Mouse (Mus musculus) midbrain, embryonic 11.5 days (tissue): ENCODE results near the gene Ppp3cb. TPM values are rescaled to one million over a fixed set of nuclear protein-coding genes. Genes with fewer than 3 reads are reported as not detected.

Experiments used
- ATAC-seq: fragments of 200-750 bp; cut with Nextera tagmentation; 2 replicates; pipeline ENCODE4 v1.8.0; 2017; ENCODE audit warnings: moderate TSS enrichment, moderate library complexity; ENCODE audit not compliant: low FRiP score
- DNase-seq: peaks from one replicate; pipeline ENCODE4 v3.0.0; 2015; ENCODE audit warnings: low spot score; ENCODE audit errors: missing footprints
- H3K27ac ChIP-seq: fragments of 300-500 bp; sonication (generic); 2 replicates; pipeline ENCODE4 v1.5.1; 2014; ENCODE audit warnings: low read depth, low read length
- H3K27me3 ChIP-seq: fragments of 300-500 bp; sonication (generic); 2 replicates; pipeline ENCODE4 v1.6.1; 2014; ENCODE audit warnings: mild to moderate bottlenecking, low read length, moderate library complexity, mixed read lengths; ENCODE audit not compliant: control insufficient read depth, insufficient read depth
- H3K36me3 ChIP-seq: fragments of 300-500 bp; sonication (generic); 2 replicates; pipeline ENCODE4 v1.6.1; 2014; ENCODE audit warnings: mild to moderate bottlenecking, low read length, moderate library complexity, mixed read lengths; ENCODE audit not compliant: control insufficient read depth, insufficient read depth
- H3K4me1 ChIP-seq: fragments of 300-500 bp; sonication (generic); 2 replicates; pipeline ENCODE4 v1.6.1; 2014; ENCODE audit warnings: low read length; ENCODE audit not compliant: control insufficient read depth, insufficient read depth
- H3K4me2 ChIP-seq: fragments of 300-500 bp; sonication (generic); 2 replicates; pipeline ENCODE4 v1.6.1; 2014; ENCODE audit warnings: mild to moderate bottlenecking, moderate library complexity
- H3K4me3 ChIP-seq: fragments of 300-500 bp; sonication (generic); 2 replicates; pipeline ENCODE4 v1.5.1; 2014; ENCODE audit warnings: low read depth, low read length
- H3K9ac ChIP-seq: fragments of 300-500 bp; sonication (generic); 2 replicates; pipeline ENCODE4 v1.6.1; 2014; ENCODE audit warnings: low read length
- H3K9me3 ChIP-seq: fragments of 300-500 bp; sonication (generic); 2 replicates; pipeline ENCODE4 v1.6.1; 2016; ENCODE audit warnings: low read length; ENCODE audit not compliant: control insufficient read depth
- WGBS: fragments of 180-500 bp; shearing (Covaris S2); extraction: QIAGEN DNeasy Blood & Tissue Kit; methylation state at CpG from one replicate; pipeline ENCODE4 v1.1.7; 2014; 5-methylcytosine and 5-hydroxymethylcytosine counted together
- polyA plus RNA-seq: library from polyadenylated mRNA; unstranded; fragments of >200 nt; fragmentation: Nextera tagmentation; extraction: Ambion mirVana; gene quantifications from 2 replicates; pipeline ENCODE4 v1.2.1, GENCODE M21; 2014

Ppp3cb gene
- polyA plus RNA-seq, 1 experiment from 2014 or later = 58.4 TPM

- no peak within 1 kb of the TSS for H3K9ac ChIP-seq
- H3K4me1 ChIP-seq = no peaks in the 10 kb centered on the region
- H3K27ac ChIP-seq = no peak within 1 kb of the TSS
- 79% methylated on average over 2 of the region's 2 CpGs for WGBS
- no peaks in the 10 kb centered on the region for H3K27me3 ChIP-seq
- no peak within 1 kb of the TSS for H3K4me3 ChIP-seq
- ATAC-seq = no peak
- no peak within 1 kb of the TSS for H3K4me2 ChIP-seq
- H3K9me3 ChIP-seq = no peaks in the 10 kb centered on the region
- no peak for DNase-seq
- H3K36me3 ChIP-seq = peaks cover 10% of the 10 kb centered on the region
These were observed 49.8 kb downstream of the Ppp3cb start, which contains the start of gene Mss51 for GRCm38 (mm10) chr14:20496603-20497002. Gene Mss51, minus strand, starts transcription at chr14:20496901.

GRCm38 (mm10) chr14:20486031-20486430, 60.3 kb downstream of the Ppp3cb start:
- no peak overlapping the region for H3K4me3 ChIP-seq
- H3K4me1 ChIP-seq = no peaks in the 10 kb centered on the region
- ATAC-seq (no peak), DNase-seq (peak; percentile 56)
- WGBS = 94% methylated on average over 5 of the region's 5 CpGs
- H3K4me2 ChIP-seq = no peak overlapping the region
- H3K9ac ChIP-seq = no peak overlapping the region
- H3K36me3 ChIP-seq = 0 out of 2 replicates have a peak, but pooled peaks cover 2% of the 10 kb centered on the region
- no peaks in the 10 kb centered on the region for H3K9me3 ChIP-seq
- no peaks in the 10 kb centered on the region for H3K27me3 ChIP-seq
- H3K27ac ChIP-seq = no peak overlapping the region

GRCm38 (mm10) chr14:20482051-20482751, 64.2 kb downstream of the Ppp3cb start:
- no peak for ATAC-seq
- Histone ChIP-seq H3K4me1 (0 out of 2 replicates have a peak, but pooled peaks cover 2% of the 10 kb centered on the region), H3K27ac (no peak overlapping the region), H3K9me3 (no peaks in the 10 kb centered on the region), H3K4me3 (no peak overlapping the region), H3K4me2 (no peak overlapping the region), H3K36me3 (0 out of 2 replicates have a peak, but pooled peaks cover under 1% of the 10 kb centered on the region), H3K27me3 (peaks cover 4% of the 10 kb centered on the region; the same call in 1 of the 2 replicates), H3K9ac (no peak overlapping the region)
- WGBS = 87% methylated on average over 7 of the region's 7 CpGs
- DNase-seq = peak; percentile 66

- DNase-seq (peak; percentile 33), ATAC-seq (no peak)
- 0 out of 2 replicates have a peak, but pooled peaks cover 2% of the 10 kb centered on the region for H3K4me1 ChIP-seq
- no peak overlapping the region for H3K4me3 ChIP-seq
- 19% methylated on average over 5 of the region's 5 CpGs for WGBS
- no peak overlapping the region for H3K9ac ChIP-seq
- H3K36me3 ChIP-seq = no peaks in the 10 kb centered on the region
- no peak overlapping the region for H3K4me2 ChIP-seq
- H3K27ac ChIP-seq = no peak overlapping the region
- no peaks in the 10 kb centered on the region for H3K9me3 ChIP-seq
- peaks cover 4% of the 10 kb centered on the region; the same call in 1 of the 2 replicates for H3K27me3 ChIP-seq
These were observed 65.2 kb downstream of the Ppp3cb start for GRCm38 (mm10) chr14:20481211-20481610.

- no peak overlapping the region for H3K27ac ChIP-seq
- peak overlapping the region; percentile 59 for H3K4me3 ChIP-seq
- peak overlapping the region; percentile 53 for H3K9ac ChIP-seq
- peaks cover 4% of the 10 kb centered on the region; the same call in 1 of the 2 replicates for H3K27me3 ChIP-seq
- 0 out of 2 replicates have a peak, but pooled peaks cover 2% of the 10 kb centered on the region for H3K4me1 ChIP-seq
- DNase-seq (no peak), ATAC-seq (0 out of 2 replicates have a peak, but pooled peaks have one; percentile 4)
- no peaks in the 10 kb centered on the region for H3K9me3 ChIP-seq
- no peaks in the 10 kb centered on the region for H3K36me3 ChIP-seq
- H3K4me2 ChIP-seq = peak overlapping the region; percentile 91
- WGBS = 81% methylated on average over 1 of the region's 1 CpGs
These were observed 66.2 kb downstream of the Ppp3cb start for GRCm38 (mm10) chr14:20480195-20480579.

GRCm38 (mm10) chr14:20479291-20480194, 66.8 kb downstream of the Ppp3cb start, which contains the start of gene Anxa7:
Gene Anxa7, minus strand, starts transcription at chr14:20480133.
- Histone ChIP-seq H3K4me2 (peak within 1 kb of the TSS; percentile 91), H3K27ac (no peak within 1 kb of the TSS), H3K4me3 (peak within 1 kb of the TSS; percentile 59), H3K9ac (peak within 1 kb of the TSS; percentile 53), H3K36me3 (no peaks in the 10 kb centered on the region), H3K27me3 (peaks cover 4% of the 10 kb centered on the region; the same call in 1 of the 2 replicates), H3K9me3 (no peaks in the 10 kb centered on the region), H3K4me1 (0 out of 2 replicates have a peak, but pooled peaks cover 2% of the 10 kb centered on the region)
- ATAC-seq = peak; percentile 75
- DNase-seq = peak; percentile 97
- WGBS = 2% methylated on average over 48 of the region's 48 CpGs

- 0 out of 2 replicates have a peak, but pooled peaks cover 2% of the 10 kb centered on the region for H3K4me1 ChIP-seq
- peak overlapping the region; percentile 59; the same call in 1 of the 2 replicates for H3K4me3 ChIP-seq
- no peaks in the 10 kb centered on the region for H3K36me3 ChIP-seq
- H3K4me2 ChIP-seq = peak overlapping the region; percentile 91
- no peaks in the 10 kb centered on the region for H3K9me3 ChIP-seq
- peaks cover 4% of the 10 kb centered on the region; the same call in 1 of the 2 replicates for H3K27me3 ChIP-seq
- H3K27ac ChIP-seq = no peak overlapping the region
- H3K9ac ChIP-seq = no peak overlapping the region
- DNase-seq (peak; percentile 79), ATAC-seq (no peak)
- WGBS = 31% methylated on average over 7 of the region's 7 CpGs
These were observed 67.6 kb downstream of the Ppp3cb start for GRCm38 (mm10) chr14:20478801-20479200.

GRCm38 (mm10) chr14:20478385-20478784, 68.0 kb downstream of the Ppp3cb start:
- Histone ChIP-seq H3K4me2 (no peak overlapping the region), H3K27me3 (peaks cover 4% of the 10 kb centered on the region; the same call in 1 of the 2 replicates), H3K27ac (no peak overlapping the region), H3K4me1 (0 out of 2 replicates have a peak, but pooled peaks cover 2% of the 10 kb centered on the region), H3K36me3 (no peaks in the 10 kb centered on the region), H3K4me3 (no peak overlapping the region), H3K9ac (no peak overlapping the region), H3K9me3 (no peaks in the 10 kb centered on the region)
- no peak for DNase-seq
- ATAC-seq = no peak
- WGBS = 66% methylated on average over 3 of the region's 3 CpGs
